Mouse (Mus musculus) heart, postnatal 0 days (tissue): ENCODE results near the gene Il17rd. TPM values are rescaled to one million over a fixed set of nuclear protein-coding genes. Genes with fewer than 3 reads are reported as not detected.

Experiments used
- ATAC-seq: fragments of 200-750 bp; cut with Nextera tagmentation; 2 replicates; pipeline ENCODE4 v1.8.0; 2017; ENCODE audit warnings: low read depth, moderate number of reproducible peaks, moderate library complexity; ENCODE audit not compliant: insufficient read depth
- DNase-seq: peaks from one replicate; pipeline ENCODE4 v3.0.0-alpha.2; 2016; ENCODE audit warnings: low spot score
- H3K27ac ChIP-seq: fragments of 300-500 bp; sonication (generic); 2 replicates; pipeline ENCODE4 v1.5.1; 2014; ENCODE audit warnings: low read depth, mild to moderate bottlenecking
- H3K27me3 ChIP-seq: fragments of 300-500 bp; sonication (generic); 2 replicates; pipeline ENCODE4 v1.6.1; 2014; ENCODE audit warnings: low read length, mixed read lengths; ENCODE audit not compliant: control insufficient read depth, insufficient read depth
- H3K36me3 ChIP-seq: fragments of 300-500 bp; sonication (generic); replicated peaks from 2 replicates; pipeline ENCODE4 v1.6.1; 2014; ENCODE audit warnings: low read length, mixed read lengths; ENCODE audit not compliant: control insufficient read depth, insufficient read depth
- H3K4me1 ChIP-seq: fragments of 300-500 bp; sonication (generic); 2 replicates; pipeline ENCODE4 v1.6.1; 2014; ENCODE audit warnings: antibody characterized with exemption; ENCODE audit not compliant: control insufficient read depth, insufficient read depth
- H3K4me2 ChIP-seq: fragments of 300-500 bp; sonication (generic); 2 replicates; pipeline ENCODE4 v1.6.1; 2014; ENCODE audit warnings: low read depth, mild to moderate bottlenecking, low read length, moderate library complexity
- H3K4me3 ChIP-seq: fragments of 300-500 bp; sonication (generic); 2 replicates; pipeline ENCODE4 v1.5.1; 2014; ENCODE audit warnings: low read depth, low read length
- H3K9ac ChIP-seq: fragments of 300-500 bp; sonication (generic); replicated peaks from 2 replicates; pipeline ENCODE4 v1.6.1; 2014; ENCODE audit warnings: low read depth, low read length, mixed read lengths
- H3K9me3 ChIP-seq: fragments of 300-500 bp; sonication (generic); replicated peaks from 2 replicates; pipeline ENCODE4 v1.6.1; 2016; ENCODE audit warnings: low read length; ENCODE audit not compliant: control insufficient read depth
- CTCF ChIP-seq: IDR thresholded peaks from 2 replicates; pipeline ENCODE4 v1.5.1; 2016; ENCODE audit warnings: antibody characterized with exemption, control low read depth, low read depth
- EP300 ChIP-seq: IDR thresholded peaks from 2 replicates; pipeline ENCODE4 v1.6.1; 2016; ENCODE audit warnings: antibody characterized with exemption, low read depth
- WGBS: fragments of 180-500 bp; shearing (Covaris S2); extraction: QIAGEN DNeasy Blood & Tissue Kit; methylation state at CpG from one replicate; pipeline ENCODE4 v1.1.7; 2014; 5-methylcytosine and 5-hydroxymethylcytosine counted together
- polyA plus RNA-seq: library from polyadenylated mRNA; unstranded; fragments of >200 nt; fragmentation: Nextera tagmentation; extraction: Ambion mirVana; gene quantifications from 2 replicates; pipeline ENCODE4 v1.2.1, GENCODE M21; 2015
- total RNA-seq: library from RNA; depleted of rRNA; stranded (reverse); fragments of >200 nt; gene quantifications from 2 replicates; pipeline ENCODE4 v1.2.3, GENCODE M21; 2014; ENCODE audit warnings: low replicate concordance

Gene Il17rd
- total and polyA plus RNA-seq, 2 experiments from 2014 or later, result 0.63 to 4.2 TPM

- Histone ChIP-seq H3K4me3 (no peak overlapping the region), H3K4me1 (0 out of 2 replicates have a peak, but pooled peaks cover 4% of the 10 kb centered on the region), H3K9ac (no peak overlapping the region), H3K27me3 (no peaks in the 10 kb centered on the region), H3K9me3 (no peaks in the 10 kb centered on the region), H3K36me3 (no peaks in the 10 kb centered on the region), H3K27ac (no peak overlapping the region), H3K4me2 (no peak overlapping the region)
- ATAC-seq (no peak; the same call in 1 of the 2 replicates), DNase-seq (no peak)
- 71% methylated on average over 3 of the region's 3 CpGs for WGBS
- TF ChIP-seq CTCF (no peak), EP300 (no peak)
Measured at GRCm38 (mm10) chr14:27122646-27123045, 83.9 kb downstream of the Il17rd start.

- Histone ChIP-seq H3K27me3 (no peaks in the 10 kb centered on the region), H3K9me3 (no peaks in the 10 kb centered on the region), H3K27ac (peak overlapping the region; percentile 27; the same call in 1 of the 2 replicates), H3K4me2 (peak overlapping the region; percentile 11; the same call in 1 of the 2 replicates), H3K9ac (no peak overlapping the region; the same call in 1 of the 2 replicates), H3K36me3 (no peaks in the 10 kb centered on the region), H3K4me1 (0 out of 2 replicates have a peak, but pooled peaks cover 4% of the 10 kb centered on the region), H3K4me3 (no peak overlapping the region)
- DNase-seq, result peak; percentile 72
- peak; percentile 62 for ATAC-seq
- 28% methylated on average over 8 of the region's 8 CpGs for WGBS
- TF ChIP-seq CTCF (no peak), EP300 (no peak)
Measured at GRCm38 (mm10) chr14:27123543-27123942, 84.8 kb downstream of the Il17rd start.

GRCm38 (mm10) chr14:27130031-27130430 is 91.3 kb downstream of the Il17rd start:
- Histone ChIP-seq H3K36me3 (no peaks in the 10 kb centered on the region), H3K27ac (no peak overlapping the region), H3K4me3 (no peak overlapping the region), H3K4me1 (no peaks in the 10 kb centered on the region), H3K9ac (no peak overlapping the region), H3K27me3 (no peaks in the 10 kb centered on the region), H3K4me2 (no peak overlapping the region), H3K9me3 (no peaks in the 10 kb centered on the region)
- TF ChIP-seq EP300 (no peak), CTCF (no peak)
- WGBS, result 89% methylated on average over 3 of the region's 3 CpGs
- no peak for ATAC-seq
- no peak for DNase-seq

- no peaks in the 10 kb centered on the region for H3K9me3 ChIP-seq
- H3K4me1 ChIP-seq, result no peaks in the 10 kb centered on the region
- no peaks in the 10 kb centered on the region for H3K36me3 ChIP-seq
- WGBS, result 67% methylated on average over 1 of the region's 1 CpGs
- TF ChIP-seq EP300 (no peak), CTCF (no peak)
- no peak overlapping the region for H3K9ac ChIP-seq
- no peaks in the 10 kb centered on the region for H3K27me3 ChIP-seq
- H3K4me2 ChIP-seq, result no peak overlapping the region
- no peak overlapping the region for H3K27ac ChIP-seq
- no peak overlapping the region for H3K4me3 ChIP-seq
- DNase-seq (no peak), ATAC-seq (no peak)
Measured at GRCm38 (mm10) chr14:27130676-27131075, 91.9 kb downstream of the Il17rd start.

GRCm38 (mm10) chr14:27131521-27131920 is 92.8 kb downstream of the Il17rd start:
- 58% methylated on average over 1 of the region's 1 CpGs for WGBS
- no peak for TF ChIP-seq EP300
- no peak for TF ChIP-seq CTCF
- Histone ChIP-seq H3K4me2 (no peak overlapping the region), H3K9ac (no peak overlapping the region), H3K27me3 (no peaks in the 10 kb centered on the region), H3K36me3 (no peaks in the 10 kb centered on the region), H3K4me1 (no peaks in the 10 kb centered on the region), H3K9me3 (no peaks in the 10 kb centered on the region), H3K4me3 (no peak overlapping the region), H3K27ac (no peak overlapping the region)
- ATAC-seq, result no peak
- DNase-seq, result no peak

GRCm38 (mm10) chr14:27138891-27139290 is 100.2 kb downstream of the Il17rd start:
- DNase-seq (no peak), ATAC-seq (no peak)
- Histone ChIP-seq H3K4me2 (no peak overlapping the region), H3K9me3 (no peaks in the 10 kb centered on the region), H3K4me3 (no peak overlapping the region), H3K27me3 (no peaks in the 10 kb centered on the region), H3K27ac (no peak overlapping the region), H3K9ac (no peak overlapping the region), H3K4me1 (no peaks in the 10 kb centered on the region), H3K36me3 (no peaks in the 10 kb centered on the region)
- 90% methylated on average over 9 of the region's 9 CpGs for WGBS
- TF ChIP-seq CTCF (no peak), EP300 (no peak)
